Mouse (Mus musculus): ENCODE data around the gene Fbxo33.

Gene Fbxo33

DNA sequence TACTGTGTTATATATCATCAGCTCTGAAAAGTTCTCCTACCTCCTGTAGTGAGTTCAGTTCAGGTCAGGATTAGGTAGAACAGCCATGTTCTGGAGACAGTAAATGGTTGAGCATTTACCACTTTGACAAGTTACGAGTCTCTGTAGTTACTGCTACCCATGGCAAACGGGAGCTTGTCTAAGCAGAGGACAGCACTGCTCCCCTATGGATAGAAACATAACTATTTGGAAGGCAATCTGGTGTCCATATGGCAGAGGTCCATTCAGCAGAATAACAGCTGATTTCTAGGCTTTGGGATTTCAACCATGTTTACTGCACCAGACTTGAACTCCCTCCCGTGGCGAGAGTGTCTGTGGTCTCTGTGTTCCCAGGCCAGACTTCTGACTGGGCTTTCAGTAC, 23.6 kb downstream of the Fbxo33 start:
- DNase-seq (ENCODE audit: low spot score): no peak

DNA sequence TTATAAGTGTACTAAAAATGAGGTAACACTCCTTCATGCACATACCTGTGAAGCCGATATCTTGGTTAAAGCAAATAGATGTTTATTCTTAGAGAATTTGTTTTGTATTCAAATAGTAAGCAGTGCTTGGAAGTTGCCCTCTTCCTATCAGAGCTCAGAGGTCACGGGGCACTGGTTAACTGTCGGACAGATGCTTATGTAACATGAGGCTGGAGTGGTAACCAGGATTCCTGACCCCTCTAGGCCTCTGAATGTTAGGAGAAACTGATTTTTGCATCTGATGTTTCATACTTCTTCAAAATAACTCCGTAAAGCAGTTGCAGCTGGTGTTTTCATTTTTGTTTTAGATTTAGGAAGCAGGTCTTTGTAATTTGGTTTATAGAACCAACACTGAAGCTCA, 24.5 kb downstream of the Fbxo33 start:
- DNase-seq (ENCODE audit: low spot score): no peak

DNA sequence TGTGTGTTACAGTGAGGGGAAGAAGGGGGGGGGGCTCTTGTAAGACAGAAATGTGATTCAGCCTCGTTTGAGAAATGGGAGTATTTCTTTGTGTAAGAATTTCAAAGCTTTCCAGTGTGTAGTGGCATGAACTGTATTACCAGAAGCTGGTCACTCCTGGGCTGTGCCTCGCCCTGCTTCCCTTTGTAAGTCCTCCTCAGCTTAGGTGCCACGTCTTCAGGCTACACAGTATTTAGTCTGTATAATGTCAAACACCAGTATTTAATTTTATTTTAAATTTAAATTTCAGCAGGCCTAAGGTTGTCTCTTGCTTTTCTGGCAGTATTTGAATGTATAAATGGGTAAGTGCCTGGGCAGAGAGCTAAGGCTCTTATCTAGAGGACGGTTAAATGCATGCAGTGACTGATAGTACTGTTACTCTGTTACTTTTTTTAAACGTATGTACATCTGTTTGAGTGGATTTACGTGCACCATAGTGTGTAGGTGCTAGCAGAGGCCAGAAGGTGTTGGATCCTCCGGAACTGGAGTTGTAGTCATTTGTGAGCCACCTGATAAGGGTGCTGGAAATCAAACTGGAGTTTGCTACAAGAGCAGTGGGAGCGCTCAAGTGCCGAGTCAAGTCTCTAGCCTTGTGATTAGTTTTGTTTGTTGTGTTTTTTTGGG, 25.1 kb downstream of the Fbxo33 start:
- DNase-seq (ENCODE audit: low spot score): no peak

- no peak for DNase-seq (ENCODE audit: low spot score)
Observed at GRCm38 (mm10) chr12:59193637-59194036, 25.9 kb downstream of the Fbxo33 start.

DNA sequence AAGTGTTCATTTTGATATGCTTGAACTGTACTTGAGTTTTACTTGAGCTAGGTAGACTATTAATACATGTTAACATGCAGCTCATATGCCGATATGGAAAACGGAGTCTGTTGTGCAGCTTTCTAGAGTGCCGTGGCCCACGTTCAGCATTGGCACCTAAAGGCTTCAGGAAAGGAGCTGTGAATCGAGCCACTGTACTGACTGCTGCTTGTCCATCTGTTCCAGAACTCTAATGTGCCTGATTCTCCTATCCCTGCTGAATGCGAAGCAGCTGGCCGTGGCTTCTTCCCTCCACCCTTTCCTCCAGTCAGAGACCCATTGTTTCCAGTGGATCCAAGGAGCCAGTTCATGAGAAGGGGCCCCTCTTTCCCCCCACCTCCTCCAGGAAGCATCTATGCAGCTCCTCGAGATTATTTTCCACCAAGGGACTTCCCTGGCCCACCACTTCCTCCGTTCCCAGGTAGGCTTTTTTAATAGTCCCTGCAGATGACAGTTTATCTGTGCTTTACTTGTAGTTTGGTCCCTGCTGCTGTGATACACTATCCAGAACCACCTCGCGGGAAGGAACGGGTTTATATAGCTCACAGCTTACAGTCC, 31.3 kb downstream of the Fbxo33 start:
- DNase-seq (ENCODE audit: low spot score): no peak

- DNase-seq (ENCODE audit: low spot score): no peak
Observed at GRCm38 (mm10) chr12:59177814-59178213, 41.7 kb downstream of the Fbxo33 start.

DNA sequence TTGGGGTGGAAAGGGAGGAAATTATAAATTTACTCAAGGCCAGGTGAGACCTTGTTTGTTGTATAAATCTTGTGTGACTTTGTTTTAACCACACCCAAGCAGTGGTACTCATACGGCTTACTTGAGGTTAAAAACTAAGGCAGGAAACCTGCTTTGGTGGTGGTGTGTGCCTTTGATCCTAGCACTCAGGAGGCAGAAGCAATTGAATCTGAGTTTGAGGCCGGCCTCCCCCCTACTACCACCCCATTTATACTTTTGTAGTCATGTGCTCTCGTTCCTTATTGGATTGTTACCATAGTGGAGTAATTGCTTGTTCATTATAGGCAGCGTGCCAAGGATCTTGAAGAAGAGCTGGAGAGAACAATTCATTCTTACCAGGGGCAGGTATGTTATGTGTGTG, 49.6 kb downstream of the Fbxo33 start:
- DNase-seq (ENCODE audit: low spot score): no peak

GRCm38 (mm10) chr12:59166557-59166956, 53.0 kb downstream of the Fbxo33 start:
- DNase-seq (ENCODE audit: low spot score): no peak

GRCm38 (mm10) chr12:59164522-59164921, 55.0 kb downstream of the Fbxo33 start:
- no peak for DNase-seq (ENCODE audit: low spot score)

GRCm38 (mm10) chr12:59162797-59163196, 56.7 kb downstream of the Fbxo33 start:
- no peak for DNase-seq (ENCODE audit: low spot score)

DNA sequence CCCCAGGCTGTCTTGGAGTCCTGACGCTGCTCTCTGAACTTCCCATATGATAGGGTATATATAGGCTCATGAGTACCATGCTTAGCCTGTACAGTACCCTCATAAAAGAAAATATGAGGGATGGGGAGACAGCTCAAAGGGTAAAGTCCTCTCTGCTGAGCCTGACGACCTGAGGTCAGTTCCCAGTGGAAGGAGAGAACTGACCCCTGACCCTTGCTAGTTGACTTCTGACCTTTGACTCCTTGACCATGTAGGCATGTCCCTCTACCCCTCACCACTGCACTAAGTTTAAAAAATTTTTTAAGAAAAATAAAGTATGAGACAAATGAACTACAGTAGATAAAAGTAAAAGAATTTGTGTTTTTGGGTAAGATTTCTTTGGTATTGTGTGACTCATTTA, 58.4 kb downstream of the Fbxo33 start:
- no peak for DNase-seq (ENCODE audit: low spot score)
